ENCODE assay signal across 7 mouse cellular contexts in genomic region chr2:110486724-110487123, GRCm38 (mm10).
DNase-seq lines count a peak whose midpoint lies in the region; ATAC-seq and TF ChIP-seq lines count a peak whose summit lies in the region.

No protein-coding gene starts in this region.

- H3K27me3 ChIP-seq in hindbrain, embryonic 12.5 days: no peaks in the 10 kb centered on the region
- H3K27me3 ChIP-seq in neural tube, embryonic 14.5 days (ENCODE audit: control insufficient read depth, insufficient read depth, low read length): no peaks in the 10 kb centered on the region

- TF ChIP-seq CTCF in left cerebral cortex, adult 2 months (IDR thresholded peaks at IDR 0.05): no peak

- no peaks in the 10 kb centered on the region for H3K9me3 ChIP-seq in hindbrain, embryonic 12.5 days (replicated peaks)
- H3K9me3 ChIP-seq in neural tube, embryonic 14.5 days (ENCODE audit: control insufficient read depth, low read length): no peaks in the 10 kb centered on the region

- H3K27ac ChIP-seq in hindbrain, embryonic 12.5 days: peak overlapping the region; percentile 23; the same call in 1 of the 2 replicates
- H3K27ac ChIP-seq in neural tube, embryonic 14.5 days (ENCODE audit: low read depth, low read length): no peak overlapping the region
- no peak overlapping the region for H3K27ac ChIP-seq in left cerebral cortex, adult 2 months

- no peak for ATAC-seq in hindbrain, embryonic 12.5 days (ENCODE audit: low FRiP score)
- peak; percentile 59; the same call in 1 of the 2 replicates for ATAC-seq in neural tube, embryonic 14.5 days (ENCODE audit: low read depth)

- H3K4me2 ChIP-seq in hindbrain, embryonic 12.5 days (replicated peaks): no peak overlapping the region
- H3K4me2 ChIP-seq in neural tube, embryonic 14.5 days (ENCODE audit: low read depth, low read length): no peak overlapping the region

- H3K4me3 ChIP-seq in hindbrain, embryonic 12.5 days: no peak overlapping the region
- no peak overlapping the region for H3K4me3 ChIP-seq in neural tube, embryonic 14.5 days (ENCODE audit: low read depth, low read length)
- H3K4me3 ChIP-seq in left cerebral cortex, adult 2 months: no peak overlapping the region

- H3K36me3 ChIP-seq in hindbrain, embryonic 12.5 days: no peaks in the 10 kb centered on the region
- H3K36me3 ChIP-seq in neural tube, embryonic 14.5 days (ENCODE audit: control insufficient read depth, insufficient read depth, low read length): no peaks in the 10 kb centered on the region

- H3K9ac ChIP-seq in hindbrain, embryonic 12.5 days: no peak overlapping the region
- H3K9ac ChIP-seq in neural tube, embryonic 14.5 days (replicated peaks; ENCODE audit: low read depth, low read length): no peak overlapping the region

- 44% methylated on average over 4 of the region's 4 CpGs for WGBS in hindbrain, embryonic 12.5 days
- 19% methylated on average over 4 of the region's 4 CpGs for WGBS in neural tube, embryonic 14.5 days

- peaks cover 8% of the 10 kb centered on the region; the same call in 1 of the 2 replicates for H3K4me1 ChIP-seq in hindbrain, embryonic 12.5 days
- H3K4me1 ChIP-seq in neural tube, embryonic 14.5 days (ENCODE audit: control insufficient read depth, insufficient read depth, low read length): peaks cover 5% of the 10 kb centered on the region; the same call in 1 of the 2 replicates

- intact Hi-C loops in left cerebral cortex, adult 2 months (cut with DNase I): no loop called here

- peak; percentile 5 to 19 for DNase-seq in layer of hippocampus, postnatal 10 days (ENCODE audit: low spot score in 2 of 2)
- DNase-seq in layer of hippocampus, postnatal 25 days (ENCODE audit: extremely low spot score in 1 of 2, low spot score in 1 of 2): no peak
- peak; percentile 25 for DNase-seq in embryo, embryonic 10 days (ENCODE audit: low spot score)
- no peak for DNase-seq in spleen, adult 18-20 months
- DNase-seq in left cerebral cortex, adult 2 months (ENCODE audit: extremely low spot score in 1 of 2, low spot score in 2 of 2): no peak

Comparison
In these comparisons a context has a peak if more than half of its experiments do, and no peak if none do; other contexts are left out.
1. DNase-seq: peak in layer of hippocampus, postnatal 10 days (2 of 2) and embryo, embryonic 10 days (single experiment); none in layer of hippocampus, postnatal 25 days (0 of 2), spleen, adult 18-20 months (0 of 2) and left cerebral cortex, adult 2 months (0 of 2).